Mouse (Mus musculus) C2C12 (cell line): Measurements from ENCODE around the gene Pcolce2. TPM values are rescaled to one million over a fixed set of nuclear protein-coding genes. Genes with fewer than 3 reads are reported as not detected.
A peak's percentile ranks its signal among the peaks of the same experiment; 100 is the strongest.
"Not testable (repeated sequence)": the region's sequence is repeated elsewhere in the genome, so short reads cannot be mapped to it uniquely, and the experiment has no call there.

Source experiments
- H3K27me3 ChIP-seq: one replicate; pipeline ENCODE4 v1.6.1; 2011; ENCODE audit not compliant: control insufficient read depth, insufficient read depth, insufficient read length
- H3K36me3 ChIP-seq: one replicate; pipeline ENCODE4 v1.6.1; 2011; ENCODE audit not compliant: control insufficient read depth, insufficient read depth
- H3K4me3 ChIP-seq: one replicate; pipeline ENCODE4 v1.5.1; 2011; ENCODE audit warnings: mild to moderate bottlenecking, control low read depth; ENCODE audit not compliant: poor library complexity, insufficient read depth, severe bottlenecking
- H3K79me2 ChIP-seq: one replicate; pipeline ENCODE4 v1.6.1; 2011; ENCODE audit not compliant: control insufficient read depth, insufficient read depth
- H3K79me3 ChIP-seq: one replicate; pipeline ENCODE4 v1.6.1; 2011; ENCODE audit warnings: low read depth, control low read depth
- H3ac ChIP-seq: one replicate; pipeline ENCODE3; 2011; ENCODE audit warnings: low read depth; ENCODE audit not compliant: control insufficient read depth, insufficient read length
- CEBPB ChIP-seq: IDR thresholded peaks from one replicate; pipeline ENCODE4 v1.6.1; 2011; ENCODE audit warnings: low read depth, mild to moderate bottlenecking, control low read depth, moderate library complexity
- CTCF ChIP-seq: IDR thresholded peaks from one replicate; pipeline ENCODE4 v1.5.1; 2011; ENCODE audit not compliant: control insufficient read depth, insufficient read depth, insufficient read length
- FOSL1 ChIP-seq: IDR thresholded peaks from one replicate; pipeline ENCODE4 v1.8.0; 2011; ENCODE audit warnings: mild to moderate bottlenecking, low read length; ENCODE audit not compliant: poor library complexity, insufficient read depth, severe bottlenecking
- MAX ChIP-seq: IDR thresholded peaks from one replicate; pipeline ENCODE4 v1.6.1; 2011; ENCODE audit warnings: mild to moderate bottlenecking, control low read depth
- MYOD1 ChIP-seq: IDR thresholded peaks from one replicate; pipeline ENCODE4 v1.6.1; 2011; ENCODE audit warnings: low read depth; ENCODE audit not compliant: control insufficient read depth, insufficient read length
- MYOG ChIP-seq: IDR thresholded peaks from one replicate; pipeline ENCODE4 v1.6.1; 2011; ENCODE audit not compliant: control insufficient read depth, insufficient read length; ENCODE audit errors: extremely low read depth
- USF1 ChIP-seq: IDR thresholded peaks from one replicate; pipeline ENCODE4 v1.6.1; 2011; ENCODE audit warnings: low read depth, mild to moderate bottlenecking, control low read depth, moderate library complexity
- polyA plus RNA-seq: library from polyadenylated mRNA; unstranded; fragments of >200 nt; fragmentation: generic; extraction: Trizol; gene quantifications from one replicate; pipeline ENCODE4 v1.2.1, GENCODE M21; 2012; ENCODE audit warnings: missing spikeins

The Pcolce2 gene
- polyA plus RNA-seq, 1 experiment, result 54.9 TPM

- TF ChIP-seq USF1 (no peak), MYOD1 (no peak), CTCF (no peak), MYOG (no peak), MAX (no peak), FOSL1 (no peak), CEBPB (no peak)
- no peak overlapping the region for H3ac ChIP-seq
- H3K4me3 ChIP-seq, result no peak overlapping the region
- no peaks in the 10 kb centered on the region for H3K79me2 ChIP-seq
- H3K79me3 ChIP-seq, result no peaks in the 10 kb centered on the region
- no peaks in the 10 kb centered on the region for H3K36me3 ChIP-seq
- H3K27me3 ChIP-seq, result no peaks in the 10 kb centered on the region
These were observed 22.4 kb upstream of the Pcolce2 start for GRCm38 (mm10) chr9:95614861-95615615.

GRCm38 (mm10) chr9:95615961-95616360 is 21.4 kb upstream of the Pcolce2 start:
- H3K4me3 ChIP-seq, result no peak overlapping the region
- no peaks in the 10 kb centered on the region for H3K27me3 ChIP-seq
- no peaks in the 10 kb centered on the region for H3K36me3 ChIP-seq
- H3ac ChIP-seq, result no peak overlapping the region
- H3K79me3 ChIP-seq, result no peaks in the 10 kb centered on the region
- TF ChIP-seq MAX, result no peak
- TF ChIP-seq USF1, result no peak
- TF ChIP-seq CTCF, result no peak
- TF ChIP-seq MYOG, result no peak
- no peak for TF ChIP-seq CEBPB
- no peak for TF ChIP-seq FOSL1
- no peak for TF ChIP-seq MYOD1
- no peaks in the 10 kb centered on the region for H3K79me2 ChIP-seq

GRCm38 (mm10) chr9:95618572-95618971 is 18.8 kb upstream of the Pcolce2 start:
- Histone ChIP-seq H3K79me3 (no peaks in the 10 kb centered on the region), H3K4me3 (no peak overlapping the region), H3K36me3 (no peaks in the 10 kb centered on the region), H3K27me3 (no peaks in the 10 kb centered on the region), H3ac (no peak overlapping the region), H3K79me2 (no peaks in the 10 kb centered on the region)
- no peak for TF ChIP-seq CEBPB
- no peak for TF ChIP-seq MAX
- no peak for TF ChIP-seq USF1
- no peak for TF ChIP-seq MYOG
- no peak for TF ChIP-seq FOSL1
- no peak for TF ChIP-seq CTCF
- no peak for TF ChIP-seq MYOD1

GRCm38 (mm10) chr9:95624072-95624471 is 13.3 kb upstream of the Pcolce2 start:
- Histone ChIP-seq H3K79me3 (no peaks in the 10 kb centered on the region), H3K27me3 (no peaks in the 10 kb centered on the region), H3K4me3 (no peak overlapping the region), H3K79me2 (no peaks in the 10 kb centered on the region), H3K36me3 (no peaks in the 10 kb centered on the region), H3ac (no peak overlapping the region)
- TF ChIP-seq FOSL1 (peak; percentile 91), MAX (no peak), CEBPB (peak; percentile 67), MYOD1 (peak; percentile 18), CTCF (no peak)

- no peak overlapping the region for H3ac ChIP-seq
- H3K79me3 ChIP-seq, result no peaks in the 10 kb centered on the region
- H3K27me3 ChIP-seq, result no peaks in the 10 kb centered on the region
- TF ChIP-seq MAX, result peak; percentile 92
- TF ChIP-seq CEBPB, result no peak
- TF ChIP-seq FOSL1, result peak; percentile 82
- TF ChIP-seq USF1, result peak; percentile 37
- peak; percentile 14 for TF ChIP-seq MYOD1
- TF ChIP-seq MYOG, result no peak
- no peaks in the 10 kb centered on the region for H3K36me3 ChIP-seq
- H3K79me2 ChIP-seq, result no peaks in the 10 kb centered on the region
- no peak overlapping the region for H3K4me3 ChIP-seq
These were observed 8.9 kb upstream of the Pcolce2 start for GRCm38 (mm10) chr9:95628439-95628948.

- not testable (repeated sequence) for H3K27me3 ChIP-seq, H3K4me3 ChIP-seq, H3K36me3 ChIP-seq, H3K79me3 ChIP-seq, H3ac ChIP-seq, H3K79me2 ChIP-seq
These were observed 7.8 kb upstream of the Pcolce2 start for GRCm38 (mm10) chr9:95629561-95629960.
